Mouse (Mus musculus) kidney, adult 11 months (tissue): ENCODE measurements around the gene Mrpl49.
"Not testable (repeated sequence)": the region's sequence is repeated elsewhere in the genome, so short reads cannot be mapped to it uniquely, and the experiment has no call there.

Experiments
- DNase-seq: peaks from one replicate; pipeline ENCODE4 v3.0.0; 2022

The Mrpl49 gene

GRCm38 (mm10) chr19:6067011-6067723, 9.6 kb upstream of the Mrpl49 start:
- peak; percentile 84 for DNase-seq

DNA sequence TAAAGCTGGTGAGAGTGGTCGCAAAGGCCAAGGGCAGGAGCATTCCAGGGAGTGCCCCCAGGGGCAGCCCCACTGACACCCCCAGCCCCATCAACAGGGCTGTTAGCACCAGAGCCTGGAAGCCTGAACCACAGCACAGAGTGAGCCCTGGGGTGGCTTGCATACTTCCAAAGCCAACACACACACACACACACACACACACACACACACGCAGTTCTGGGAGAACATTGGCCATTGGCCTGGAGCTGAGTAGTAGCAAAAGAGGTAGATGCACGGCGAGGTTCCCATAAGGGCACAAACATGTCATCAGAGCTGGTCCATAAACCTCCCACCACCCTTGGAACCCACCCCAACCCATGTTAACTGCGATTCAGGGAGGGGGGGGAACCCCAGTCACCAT, 9.0 kb upstream of the Mrpl49 start:
- no peak for DNase-seq

GRCm38 (mm10) chr19:6063081-6063480, 5.5 kb upstream of the Mrpl49 start:
- no peak for DNase-seq

DNA sequence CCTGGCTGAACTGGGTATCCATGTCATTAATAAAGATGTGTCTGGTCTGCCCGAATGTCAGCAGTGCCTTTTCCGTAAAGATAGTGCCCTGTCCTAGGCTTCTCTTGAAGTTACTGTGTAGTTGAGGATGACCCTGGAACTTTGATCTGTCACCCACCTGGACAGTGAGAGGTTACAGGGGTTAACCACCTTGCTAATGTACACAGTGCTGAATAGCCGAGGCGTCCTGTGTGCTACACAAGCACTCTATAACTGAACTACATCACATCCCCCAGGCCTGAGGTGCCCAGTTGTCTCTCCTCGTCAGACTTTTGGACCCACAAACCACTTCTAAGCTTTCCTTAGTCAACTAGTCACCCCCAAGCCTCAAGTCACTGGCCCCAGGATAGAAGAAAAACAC, 4.8 kb upstream of the Mrpl49 start:
- no peak for DNase-seq

DNA sequence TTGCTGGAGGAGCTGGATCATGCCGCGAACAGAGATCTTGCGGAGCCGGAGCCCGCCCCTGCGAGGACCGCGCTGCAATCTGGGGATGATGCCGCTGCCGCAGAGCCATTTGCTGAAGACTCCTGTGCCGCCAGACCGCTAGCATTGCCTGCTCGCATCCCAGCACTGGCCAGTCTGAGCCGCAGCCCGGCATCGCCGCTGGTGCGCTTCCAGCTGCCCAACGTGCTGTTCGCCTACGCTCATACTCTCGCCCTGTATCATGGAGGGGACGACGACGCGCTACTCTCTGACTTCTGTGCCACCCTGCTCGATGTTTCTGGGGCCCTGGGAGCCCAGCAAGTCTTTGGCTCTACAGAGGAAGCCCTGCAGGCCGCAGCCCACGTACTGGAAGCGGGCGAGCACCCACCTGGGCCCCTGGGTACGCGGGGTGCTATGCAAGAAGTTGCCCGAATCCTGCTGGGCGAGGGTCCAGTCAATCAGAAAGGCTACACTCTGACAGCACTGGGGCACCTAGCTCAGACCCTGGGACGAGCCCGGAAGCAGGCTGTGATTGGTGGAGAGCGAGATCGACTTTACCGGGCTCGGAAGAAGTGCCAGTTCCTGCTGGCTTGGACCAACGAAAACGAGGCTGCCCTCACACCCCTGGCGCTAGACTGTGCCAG, 4.2 kb upstream of the Mrpl49 start:
- peak; percentile 50 for DNase-seq

DNA sequence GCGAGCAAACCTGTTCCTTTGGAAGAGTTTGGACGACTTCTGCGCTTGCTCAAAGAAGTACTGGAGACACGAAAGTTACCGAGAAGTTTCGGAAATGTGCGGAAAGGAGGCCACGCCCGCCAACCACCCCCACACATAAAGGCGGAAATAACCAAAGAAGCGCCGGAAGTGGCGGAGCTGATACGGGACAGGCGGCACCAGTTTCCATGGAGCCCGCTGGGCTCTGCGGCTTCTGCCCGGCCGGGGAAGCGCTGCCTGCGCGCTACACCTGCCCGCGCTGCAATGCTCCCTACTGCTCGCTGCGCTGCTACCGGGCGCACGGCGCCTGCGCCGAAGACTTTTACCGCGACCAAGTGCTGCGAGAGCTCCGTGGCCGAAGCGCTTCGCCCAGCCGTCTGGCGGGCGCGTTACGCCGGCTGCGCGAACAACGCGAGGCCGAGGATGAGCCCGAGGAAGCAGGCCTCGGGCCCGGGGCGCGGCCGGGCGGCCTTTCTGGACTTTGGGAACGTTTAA, 3.5 kb upstream of the Mrpl49 start, which contains the start of gene Znhit2:
TSS of gene Znhit2 (plus strand) at position 172 of the 513 bp plus-strand sequence.
- peak; percentile 96 for DNase-seq

DNA sequence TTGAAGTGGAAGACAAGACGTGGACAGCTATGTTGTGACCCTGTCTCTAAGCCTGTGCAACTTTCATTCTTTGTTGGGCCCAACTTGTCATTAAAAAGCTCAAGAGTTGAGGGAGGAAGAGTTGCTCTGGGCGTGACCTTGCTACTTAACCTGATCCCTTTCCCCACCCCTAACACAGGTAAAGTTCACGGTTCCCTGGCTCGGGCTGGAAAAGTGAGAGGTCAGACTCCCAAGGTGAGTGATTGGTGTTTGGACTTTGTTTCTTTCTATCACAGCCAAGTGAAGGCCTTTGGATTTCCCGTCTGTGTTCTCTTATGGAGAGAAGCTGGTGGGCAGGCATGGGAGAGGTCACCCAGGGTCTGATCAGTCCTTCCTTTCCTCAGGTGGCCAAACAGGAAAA, 1.4 kb upstream of the Mrpl49 start:
- DNase-seq, result peak; percentile 55

DNA sequence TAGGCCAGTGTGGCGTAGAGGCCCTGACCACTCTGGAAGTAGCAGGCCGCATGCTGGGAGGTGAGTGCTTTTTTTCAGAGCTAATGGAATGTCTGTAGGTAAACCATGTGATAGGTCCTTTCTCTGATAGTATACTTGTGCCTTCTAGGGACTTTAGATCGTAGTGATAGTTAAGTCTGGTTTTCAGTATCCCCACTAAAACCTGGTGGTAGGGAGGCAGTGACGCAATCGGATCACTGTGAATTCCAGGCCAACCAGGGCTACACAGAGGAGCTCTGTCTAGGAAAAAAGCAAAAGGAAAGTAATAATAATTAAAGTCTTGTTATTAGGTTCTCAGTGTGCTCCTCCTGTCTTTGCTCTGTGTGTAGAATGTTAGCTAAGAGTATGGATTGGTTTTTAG, 928 bp upstream of the Mrpl49 start:
- no peak for DNase-seq

DNA sequence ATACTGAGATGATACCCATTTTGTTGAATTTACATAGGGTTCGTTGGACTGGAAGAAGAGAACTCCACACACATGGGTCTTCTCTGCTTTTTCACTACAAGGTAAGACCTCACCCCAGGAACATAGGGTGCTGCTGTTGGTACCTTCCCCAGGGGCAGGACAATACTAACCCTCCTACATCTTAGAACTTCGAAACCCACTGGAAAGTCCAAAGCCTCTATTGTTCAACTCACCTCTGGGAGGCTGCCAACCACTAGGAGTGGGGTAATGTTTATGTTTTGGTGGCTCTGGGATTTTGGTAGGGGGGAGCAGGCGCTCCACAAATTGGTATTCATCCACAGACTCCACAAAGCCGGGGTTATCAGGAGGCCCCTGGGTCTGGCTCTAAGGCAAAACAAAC, 889 bp downstream of the Mrpl49 start:
- DNase-seq, result peak; percentile 12

DNA sequence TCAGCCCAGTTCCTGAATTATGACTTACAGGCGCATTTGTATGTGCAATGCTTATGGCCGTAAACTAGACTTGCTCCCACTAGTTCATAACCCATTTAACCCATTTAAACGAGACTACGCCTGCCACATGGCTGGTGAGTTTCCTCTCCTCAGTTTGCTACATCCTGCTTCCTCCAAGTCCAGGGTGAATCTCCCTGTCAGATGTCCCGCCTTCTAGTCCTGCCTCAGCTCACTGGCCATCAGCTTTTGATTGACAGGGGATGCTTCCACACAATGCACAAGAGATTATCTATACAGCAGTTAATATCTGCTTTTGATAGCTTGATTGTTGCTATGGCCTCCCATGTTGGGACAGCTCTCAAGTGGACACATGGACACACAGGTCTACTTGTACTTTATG, 3.3 kb downstream of the Mrpl49 start:
- DNase-seq, result no peak

GRCm38 (mm10) chr19:6052516-6052915, 5.1 kb downstream of the Mrpl49 start:
- peak; percentile 6 for DNase-seq

DNA sequence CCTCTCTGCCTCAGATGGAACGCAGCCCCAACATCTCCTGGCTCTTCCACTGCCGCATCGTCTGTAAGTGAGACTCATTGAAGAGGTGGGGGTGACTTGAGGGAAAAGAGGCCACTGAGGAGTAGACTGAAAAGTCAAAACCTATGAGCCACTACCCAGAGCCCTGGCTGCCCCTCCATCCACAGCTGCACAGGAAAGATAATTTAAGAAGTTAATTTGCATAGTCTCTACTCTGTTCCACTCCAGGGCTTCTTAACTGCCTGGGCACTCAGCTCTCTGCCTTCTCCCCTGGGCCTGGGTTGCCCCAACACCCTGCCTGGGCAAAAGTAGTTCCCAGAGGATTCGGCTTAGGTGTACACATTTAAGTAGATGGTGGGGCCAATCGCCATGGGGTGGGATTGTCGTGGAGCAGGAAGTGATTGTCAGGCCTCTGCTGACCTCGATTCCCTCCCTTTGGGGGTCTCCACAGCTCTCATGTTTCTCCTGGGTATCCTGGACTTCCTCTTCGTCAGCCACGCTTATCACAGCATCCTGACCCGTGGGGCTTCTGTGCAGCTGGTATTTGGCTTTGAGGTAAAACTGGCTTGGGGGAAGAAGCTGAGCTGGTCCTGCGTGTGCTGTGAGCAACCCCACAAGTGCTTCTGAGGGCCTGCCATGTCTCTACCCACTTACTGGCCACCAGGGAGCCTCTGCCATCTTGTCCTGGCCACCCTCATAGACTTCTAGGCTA, 8.7 kb downstream of the Mrpl49 start:
- DNase-seq, result peak; percentile 8

GRCm38 (mm10) chr19:6047899-6048166, 9.8 kb downstream of the Mrpl49 start:
- DNase-seq, result peak; percentile 23

DNA sequence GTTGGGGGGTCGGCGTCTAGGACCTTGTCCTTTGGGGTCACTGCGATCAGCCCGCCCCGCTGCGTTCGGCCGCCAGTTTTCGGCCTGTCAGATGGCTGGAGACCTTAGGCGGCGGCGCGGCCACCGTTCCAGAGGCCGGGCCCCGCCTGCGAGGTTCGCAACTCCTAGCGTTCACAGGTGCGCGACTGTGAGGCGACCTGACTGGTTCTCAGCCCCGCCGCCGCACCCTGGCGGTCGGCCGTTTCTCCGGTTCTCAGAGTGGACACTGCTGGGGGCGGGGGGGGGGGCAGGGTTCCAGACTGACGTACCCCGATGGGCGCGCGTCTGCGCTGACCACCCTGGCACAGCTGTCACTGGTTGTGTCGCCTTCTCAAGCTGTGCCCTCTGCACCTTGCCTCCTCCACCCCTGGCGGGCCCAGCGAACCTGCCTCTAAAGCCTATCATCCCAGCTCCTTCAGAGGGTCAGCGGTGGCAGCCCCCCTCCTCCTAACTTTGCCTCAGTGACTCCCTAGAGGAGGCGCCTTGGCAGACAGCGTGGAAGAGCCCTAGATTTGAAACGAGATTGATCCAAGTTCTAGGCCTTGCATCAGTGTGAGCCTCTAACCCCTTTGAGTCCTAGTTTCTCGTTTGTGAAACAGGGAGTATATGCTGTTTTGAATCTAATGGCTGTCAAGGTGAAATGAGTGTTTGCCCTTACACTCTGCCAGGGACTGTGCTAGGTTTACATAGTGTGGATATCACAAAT, 10.3 kb downstream of the Mrpl49 start:
- peak; percentile 23 for DNase-seq

DNA sequence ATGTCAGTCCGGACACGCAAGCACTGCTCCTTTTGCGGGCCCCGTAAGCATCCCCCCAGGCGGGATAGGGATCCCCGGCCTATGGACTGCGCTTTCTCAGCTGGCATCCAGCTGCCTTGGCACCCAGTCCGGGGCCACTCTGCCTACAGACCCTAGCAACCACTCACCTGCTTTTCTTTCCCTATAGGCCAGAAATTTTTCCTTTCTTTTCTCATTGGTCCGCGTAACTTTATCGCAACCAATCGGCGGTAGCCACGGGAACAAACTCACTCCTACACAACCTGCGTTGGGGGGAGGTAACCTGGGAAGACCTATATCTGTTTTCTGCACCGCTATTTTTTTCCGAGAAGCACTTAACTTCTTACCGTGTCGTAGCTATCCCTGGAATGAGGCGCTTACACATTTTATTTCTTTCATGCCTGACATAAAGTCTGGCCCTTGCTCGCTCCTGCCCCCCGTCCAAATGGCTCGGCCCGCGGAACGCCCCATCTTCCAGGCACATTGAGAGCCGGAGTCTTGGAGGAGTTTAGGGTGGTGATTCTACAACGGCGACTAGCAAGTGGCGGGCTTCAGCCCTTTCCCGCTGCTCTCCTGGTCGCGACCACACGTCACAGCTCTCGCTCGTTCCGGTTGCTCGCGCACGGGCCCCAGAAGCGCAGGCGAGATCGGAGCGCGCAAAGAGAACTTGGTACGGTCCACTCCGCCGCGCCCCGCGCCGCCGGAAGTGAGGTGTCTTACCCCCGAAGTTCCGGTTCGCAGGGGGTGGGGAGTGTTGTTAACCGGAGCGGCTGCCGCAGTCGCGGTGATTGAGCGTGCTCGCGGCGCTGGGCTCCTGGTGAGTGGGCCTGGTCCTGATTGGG, 11.1 kb downstream of the Mrpl49 start, which contains the start of gene Syvn1:
TSS of gene Syvn1 (plus strand) at position 283 of the 860 bp plus-strand sequence.
- peak; percentile 95 for DNase-seq

DNA sequence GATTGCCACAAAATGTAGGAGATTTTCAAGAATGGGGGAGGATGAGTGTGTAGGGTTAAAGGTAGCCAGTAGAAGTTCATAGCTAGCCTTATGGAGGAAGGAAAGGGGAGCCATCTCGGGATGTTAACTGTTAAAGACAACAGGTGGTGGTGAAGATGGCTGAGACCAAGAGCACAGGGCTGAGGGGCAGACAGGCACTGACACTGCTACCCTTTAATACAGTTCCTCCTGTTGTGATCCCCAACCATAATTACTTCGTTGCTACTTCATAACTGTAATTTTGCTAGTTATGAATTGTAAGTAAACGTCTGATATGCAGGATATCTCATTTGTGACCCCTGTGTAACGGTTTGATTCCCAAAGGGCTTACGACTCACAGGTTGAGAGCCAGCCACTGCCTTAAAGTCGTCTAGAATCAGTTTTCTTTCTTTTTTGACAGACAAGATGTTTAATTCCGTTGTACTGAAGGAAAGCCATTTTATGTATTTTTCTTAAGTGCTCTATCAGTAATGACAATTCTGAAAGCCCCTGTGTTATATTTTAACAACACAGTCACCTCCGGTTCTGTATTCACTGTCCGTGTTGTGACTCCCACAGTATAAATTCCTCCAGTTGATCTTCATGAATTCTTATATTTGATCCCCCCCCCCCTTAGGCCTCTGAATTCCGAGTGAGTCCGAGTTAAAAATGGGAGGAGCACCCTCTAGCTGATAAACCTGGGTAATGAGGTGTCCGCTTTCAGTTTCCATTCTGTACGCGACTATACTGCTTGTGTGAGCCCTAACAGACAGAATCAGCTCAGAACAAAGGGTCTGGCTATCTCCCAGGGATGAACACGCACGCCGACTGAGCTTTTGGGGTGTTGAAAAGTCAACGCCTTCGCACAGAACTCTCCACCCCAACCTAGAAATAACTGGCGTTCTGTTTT, 12.0 kb downstream of the Mrpl49 start:
- DNase-seq, result no peak

DNA sequence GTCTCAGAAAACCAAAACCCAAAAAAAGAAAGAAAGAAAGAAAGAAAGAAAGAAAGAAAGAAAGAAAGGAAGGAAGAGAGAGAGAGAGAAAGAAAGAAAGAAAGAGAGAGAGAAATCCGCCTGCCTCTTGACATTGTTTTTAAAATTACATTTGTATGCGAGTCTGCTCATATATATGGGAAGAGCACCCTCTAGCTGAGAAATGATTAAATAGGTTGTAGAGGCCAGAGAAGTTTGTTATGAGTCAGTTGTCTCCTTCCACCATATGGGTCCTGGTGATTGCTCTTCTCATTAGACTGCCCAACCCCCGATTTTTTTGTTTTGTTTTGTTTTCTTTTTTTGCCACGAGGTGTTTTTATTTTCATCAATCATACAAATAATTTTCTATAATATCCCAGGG, 13.5 kb downstream of the Mrpl49 start:
- not testable (repeated sequence) for DNase-seq

DNA sequence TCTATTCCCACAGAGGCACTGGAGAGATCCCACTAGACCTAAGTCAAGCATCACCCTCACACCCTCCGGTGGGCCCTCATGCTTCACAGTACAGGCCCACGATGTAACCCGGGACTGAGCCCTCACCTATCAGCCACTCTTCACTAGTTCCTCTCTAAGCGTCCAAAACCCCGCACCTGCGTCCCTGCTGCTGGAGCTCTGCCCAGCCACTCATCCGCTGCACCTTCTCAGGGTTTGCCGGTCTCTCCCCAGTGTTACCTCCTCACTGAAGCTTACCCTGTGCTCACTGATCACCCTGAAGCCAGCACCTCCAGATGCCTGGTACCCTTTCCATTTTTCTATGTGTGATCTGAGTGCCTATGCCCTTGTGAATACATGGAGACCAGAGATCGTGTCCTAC, 15.3 kb downstream of the Mrpl49 start:
- DNase-seq, result peak; percentile 4

DNA sequence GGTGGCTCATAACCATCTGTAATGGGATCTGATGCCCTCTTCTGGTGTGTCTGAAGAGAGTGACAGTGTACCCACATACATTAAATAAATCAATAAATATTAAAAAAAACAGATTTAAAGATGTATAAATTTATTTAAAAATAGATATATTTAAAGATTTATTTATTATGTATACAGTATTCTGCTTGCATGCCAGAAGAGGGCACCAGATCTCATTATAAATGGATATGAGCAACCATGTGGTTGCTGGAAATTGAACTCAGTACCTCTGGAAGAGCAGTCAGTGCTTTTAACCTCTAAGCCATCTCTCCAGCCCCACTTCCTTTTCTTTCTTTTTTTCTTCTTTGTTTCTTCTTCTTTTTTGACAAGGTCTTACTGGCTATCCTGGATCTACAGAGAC, 17.6 kb downstream of the Mrpl49 start:
- no peak for DNase-seq

GRCm38 (mm10) chr19:6038326-6038725, 19.3 kb downstream of the Mrpl49 start:
- no peak for DNase-seq

GRCm38 (mm10) chr19:6037695-6038094, 19.9 kb downstream of the Mrpl49 start:
- DNase-seq, result no peak
